In the genomic region with DNA sequence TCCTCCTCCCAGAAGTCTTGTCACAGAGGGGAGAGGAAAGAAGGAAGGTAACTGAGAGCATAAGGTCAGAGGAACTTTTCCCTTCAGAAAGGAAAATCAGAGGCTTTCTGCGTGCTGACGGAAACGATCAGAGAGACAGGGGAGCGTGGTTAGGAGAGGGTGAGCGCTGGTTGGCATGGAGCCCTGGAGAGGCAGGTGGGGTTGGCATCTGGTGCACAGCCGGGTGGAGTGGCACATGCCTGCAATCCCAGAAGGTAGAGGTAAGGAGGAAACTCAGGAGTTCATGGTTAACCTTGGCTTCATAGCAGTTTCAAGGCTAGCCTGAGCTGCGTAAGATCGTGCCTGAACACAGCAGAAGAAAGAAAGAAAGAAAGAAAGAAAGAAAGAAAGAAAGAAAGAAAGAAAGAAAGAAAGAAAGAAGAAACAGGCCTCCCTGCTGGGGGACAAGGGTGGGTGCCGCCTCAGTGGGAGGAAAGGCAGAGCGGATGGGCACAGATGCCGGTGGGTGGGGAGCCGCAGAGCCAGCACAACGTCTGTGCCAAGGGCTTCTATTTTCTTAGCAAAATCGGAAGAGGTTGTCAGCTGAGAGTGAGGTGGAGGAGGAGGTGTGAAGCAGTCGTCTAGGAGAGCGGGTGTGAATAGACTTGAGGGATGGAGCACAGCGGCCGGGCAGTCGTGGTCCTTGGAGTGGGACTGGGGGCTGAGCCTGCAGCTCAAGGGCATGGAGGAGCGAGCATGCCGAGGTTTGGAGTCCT, we compare ENCODE assay signal across 12 mouse cellular contexts. TPM values are rescaled to one million over a fixed set of nuclear protein-coding genes. Genes with fewer than 3 reads are reported as not detected.
A peak's percentile ranks its signal among the peaks of the same experiment; 100 is the strongest.
DNase-seq lines count a peak whose midpoint lies in the region; ATAC-seq lines count a peak whose summit lies in the region.
"Had no signal": no experiment of that assay in that cellular context is flagged by ENCODE, and none has a peak within 500 bp of the region (broad histone marks: within the 10 kb centered on the region; RNA-seq: fewer than 3 reads in every experiment).

No protein-coding gene starts in this region.

- H3K36me3 ChIP-seq in kidney, embryonic 16.5 days (ENCODE audit: insufficient read depth, low read length) = no peaks in the 10 kb centered on the region

- peaks cover 4% of the 10 kb centered on the region for H3K9me3 ChIP-seq in kidney, embryonic 16.5 days (ENCODE audit: low read length)

- no peak for ATAC-seq in kidney, embryonic 16.5 days (ENCODE audit: low FRiP score, low TSS enrichment)
- ATAC-seq: hindbrain, postnatal 0 days; midbrain, embryonic 16.5 days had no signal

- DNase-seq in right cerebral cortex, adult 18-20 months = peak; percentile 93
- no peak for DNase-seq in right cerebral cortex, postnatal 4 days
- peak; percentile 85 for DNase-seq in layer of hippocampus, adult 9-11 months
- peak; percentile 57 for DNase-seq in lung, postnatal 36 days
- DNase-seq in thymus, postnatal 4 days = peak; percentile 60
- no peak for DNase-seq in cerebellum, postnatal 36 days
- DNase-seq in kidney, adult 8-10 months = no peak
- DNase-seq: retina, postnatal 1 day had no signal

- H3K9ac ChIP-seq in kidney, embryonic 16.5 days (replicated peaks; ENCODE audit: low read length) = no peak overlapping the region

- H3K27ac ChIP-seq in kidney, embryonic 16.5 days (ENCODE audit: low read length) = no peak overlapping the region
- H3K27ac ChIP-seq: hindbrain, postnatal 0 days had no signal

- H3K4me2 ChIP-seq in kidney, embryonic 16.5 days (replicated peaks; ENCODE audit: low read depth, low read length) = no peak overlapping the region

- no peaks in the 10 kb centered on the region for H3K4me1 ChIP-seq in kidney, embryonic 16.5 days (ENCODE audit: insufficient read depth, low read length)

- H3K27me3 ChIP-seq in kidney, embryonic 16.5 days (ENCODE audit: insufficient read depth, low read length) = no peaks in the 10 kb centered on the region

- 50% methylated on average over 21 of the region's 21 CpGs for WGBS in kidney, embryonic 16.5 days

- H3K4me3 ChIP-seq in kidney, embryonic 16.5 days (ENCODE audit: low read length) = no peak overlapping the region
- H3K4me3 ChIP-seq: erythroblast, embryonic 14.5 days had no signal

RNA-seq across cellular contexts. Expression of a gene that starts 41.0 kb away (rescaled TPM):
- 0.87 and 1.1 TPM in 2 replicates for polyA plus RNA-seq in kidney, embryonic 16.5 days (2015; fragmentation: Nextera tagmentation; extraction: Ambion mirVana)

Comparison
In these comparisons a context has a peak if more than half of its experiments do, and no peak if none do; other contexts are left out.
1. DNase-seq: peak in right cerebral cortex, adult 18-20 months (single experiment), layer of hippocampus, adult 9-11 months (single experiment), lung, postnatal 36 days (single experiment) and thymus, postnatal 4 days (single experiment); none in right cerebral cortex, postnatal 4 days (single experiment), cerebellum, postnatal 36 days (0 of 2) and kidney, adult 8-10 months (0 of 2).